12 mouse cellular contexts compared by ENCODE assay signal in the genomic region with DNA sequence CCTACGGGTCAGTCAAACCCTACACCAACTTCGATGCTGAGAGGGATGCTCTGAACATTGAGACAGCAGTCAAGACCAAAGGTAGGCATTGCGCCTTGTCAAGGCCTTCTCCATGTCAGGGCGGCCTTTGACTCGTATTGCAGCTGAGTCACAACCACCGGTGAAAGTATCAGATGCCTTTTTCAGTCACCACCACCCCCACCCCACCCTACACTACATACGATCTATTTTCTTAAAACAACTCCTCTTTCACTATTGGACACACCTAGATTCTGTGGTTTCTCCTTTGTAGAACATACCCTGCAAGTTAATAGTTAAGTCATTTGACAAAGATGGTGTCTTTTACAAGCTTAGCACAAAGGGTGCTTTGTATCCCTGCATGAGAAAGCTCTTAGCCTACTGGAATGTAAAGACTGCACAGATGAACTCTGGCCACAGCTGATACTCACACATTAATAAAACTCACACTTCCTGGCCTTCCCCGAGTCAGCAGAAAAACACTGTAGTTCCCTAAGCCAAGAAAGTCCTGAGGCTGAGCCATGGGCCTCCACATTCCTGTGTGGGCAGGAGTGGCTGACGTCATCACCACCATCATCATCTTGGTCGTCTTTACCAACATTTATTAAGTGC. TPM values are rescaled to one million over a fixed set of nuclear protein-coding genes. Genes with fewer than 3 reads are reported as not detected.
DNase-seq lines count a peak whose midpoint lies in the region; ATAC-seq and TF ChIP-seq lines count a peak whose summit lies in the region.
"Had no signal": no experiment of that assay in that cellular context is flagged by ENCODE, and none has a peak within 500 bp of the region (broad histone marks: within the 10 kb centered on the region; RNA-seq: fewer than 3 reads in every experiment).

No protein-coding gene starts in this region.

- no peaks in the 10 kb centered on the region for H3K9me3 ChIP-seq in lung, embryonic 14.5 days (ENCODE audit: low read depth, low read length)
- H3K9me3 ChIP-seq in hindbrain, embryonic 13.5 days: no peaks in the 10 kb centered on the region
- no peaks in the 10 kb centered on the region for H3K9me3 ChIP-seq in neural tube, embryonic 15.5 days (replicated peaks)
- no peaks in the 10 kb centered on the region for H3K9me3 ChIP-seq in forebrain, embryonic 14.5 days (replicated peaks; ENCODE audit: control insufficient read depth, low read length)

- H3K27ac ChIP-seq in lung, embryonic 14.5 days (ENCODE audit: low read depth): peak overlapping the region; percentile 77
- no peak overlapping the region for H3K27ac ChIP-seq in hindbrain, embryonic 13.5 days
- 0 out of 2 replicates have a peak overlapping the region, but pooled peaks have one; percentile 2 for H3K27ac ChIP-seq in neural tube, embryonic 15.5 days (replicated peaks)
- H3K27ac ChIP-seq in forebrain, embryonic 14.5 days (ENCODE audit: low read depth, low read length): no peak overlapping the region

- H3K27me3 ChIP-seq in lung, embryonic 14.5 days (ENCODE audit: insufficient read depth, low read length): no peaks in the 10 kb centered on the region
- no peaks in the 10 kb centered on the region for H3K27me3 ChIP-seq in hindbrain, embryonic 13.5 days
- H3K27me3 ChIP-seq in neural tube, embryonic 15.5 days (replicated peaks): no peaks in the 10 kb centered on the region
- no peaks in the 10 kb centered on the region for H3K27me3 ChIP-seq in forebrain, embryonic 14.5 days (replicated peaks; ENCODE audit: control insufficient read depth, insufficient read depth, low read length)

- peak; percentile 18; the same call in 1 of the 2 replicates for ATAC-seq in lung, embryonic 14.5 days (ENCODE audit: insufficient read depth)
- ATAC-seq in hindbrain, embryonic 13.5 days (ENCODE audit: low FRiP score): peak; percentile 19; the same call in 1 of the 2 replicates
- no peak for ATAC-seq in neural tube, embryonic 15.5 days (ENCODE audit: low FRiP score)
- no peak for ATAC-seq in megakaryocyte progenitor cell, adult 5-6 weeks (replicated peaks; ENCODE audit: poor library complexity)
- no peak for ATAC-seq in forebrain, embryonic 14.5 days
- ATAC-seq: forebrain, embryonic 16.5 days had no signal

- TF ChIP-seq CTCF in lung, embryonic 14.5 days (IDR thresholded peaks at IDR 0.05; ENCODE audit: low read depth): no peak
- no peak for TF ChIP-seq CTCF in lung, adult 2 months (IDR thresholded peaks at IDR 0.05; ENCODE audit: insufficient read depth, low read length)

- no peak for TF ChIP-seq POLR2A in lung, adult 2 months (IDR thresholded peaks at IDR 0.05; ENCODE audit: borderline replicate concordance, extremely low read depth, low read depth, low read length)

- H3K4me3 ChIP-seq in lung, embryonic 14.5 days (ENCODE audit: low read depth, low read length): no peak overlapping the region
- H3K4me3 ChIP-seq in lung, adult 2 months (replicated peaks; ENCODE audit: extremely low read depth, low read depth, low read length): no peak overlapping the region
- H3K4me3 ChIP-seq in hindbrain, embryonic 13.5 days: no peak overlapping the region
- H3K4me3 ChIP-seq in neural tube, embryonic 15.5 days (replicated peaks): no peak overlapping the region
- no peak overlapping the region for H3K4me3 ChIP-seq in forebrain, embryonic 14.5 days (ENCODE audit: low read depth, low read length)

- no peak overlapping the region for H3K4me2 ChIP-seq in lung, embryonic 14.5 days
- H3K4me2 ChIP-seq in hindbrain, embryonic 13.5 days: no peak overlapping the region
- H3K4me2 ChIP-seq in neural tube, embryonic 15.5 days: no peak overlapping the region
- no peak overlapping the region for H3K4me2 ChIP-seq in forebrain, embryonic 14.5 days (ENCODE audit: low read length)

- no peak overlapping the region for H3K9ac ChIP-seq in lung, embryonic 14.5 days
- H3K9ac ChIP-seq in hindbrain, embryonic 13.5 days: no peak overlapping the region
- H3K9ac ChIP-seq in neural tube, embryonic 15.5 days (replicated peaks): no peak overlapping the region
- no peak overlapping the region for H3K9ac ChIP-seq in forebrain, embryonic 14.5 days (ENCODE audit: low read length)

- peak; percentile 37 for DNase-seq in embryo, embryonic 11 days
- DNase-seq in embryo, embryonic 9.5 days (ENCODE audit: extremely low spot score): no peak
- DNase-seq in lung, embryonic 14.5 days: peak; percentile 74
- no peak for DNase-seq in lung, adult 2 months
- no peak for DNase-seq in forebrain, embryonic 14.5 days (ENCODE audit: low spot score)
- DNase-seq: cerebellum, adult 11 months; kidney, adult 2 months; midbrain, embryonic 14.5 days had no signal

- H3K4me1 ChIP-seq in lung, embryonic 14.5 days (ENCODE audit: insufficient read depth): peaks cover 42% of the 10 kb centered on the region
- H3K4me1 ChIP-seq in lung, adult 2 months (ENCODE audit: control insufficient read depth, insufficient read depth, low read length): peaks cover 23% of the 10 kb centered on the region
- H3K4me1 ChIP-seq in hindbrain, embryonic 13.5 days (replicated peaks): peaks cover 32% of the 10 kb centered on the region
- peaks cover 38% of the 10 kb centered on the region for H3K4me1 ChIP-seq in neural tube, embryonic 15.5 days
- peaks cover 10% of the 10 kb centered on the region for H3K4me1 ChIP-seq in forebrain, embryonic 14.5 days (ENCODE audit: control insufficient read depth, insufficient read depth, low read length)

- 44% methylated on average over 10 of the region's 10 CpGs for WGBS in lung, embryonic 14.5 days
- WGBS in lung, adult 2 months: 58% methylated on average over 10 of the region's 10 CpGs
- 64% methylated on average over 10 of the region's 10 CpGs for WGBS in hindbrain, embryonic 13.5 days
- WGBS in neural tube, embryonic 15.5 days: 68% methylated on average over 10 of the region's 10 CpGs
- WGBS in forebrain, embryonic 14.5 days: 74% methylated on average over 10 of the region's 10 CpGs

- H3K36me3 ChIP-seq in lung, embryonic 14.5 days (ENCODE audit: insufficient read depth): peaks cover 40% of the 10 kb centered on the region
- H3K36me3 ChIP-seq in hindbrain, embryonic 13.5 days: no peaks in the 10 kb centered on the region
- no peaks in the 10 kb centered on the region for H3K36me3 ChIP-seq in neural tube, embryonic 15.5 days
- H3K36me3 ChIP-seq in forebrain, embryonic 14.5 days (ENCODE audit: control insufficient read depth, insufficient read depth, low read length): no peaks in the 10 kb centered on the region

RNA-seq across cellular contexts. Expression of a gene that starts 14.0 kb away (rescaled TPM):
- polyA plus RNA-seq in lung, embryonic 14.5 days (2014; fragmentation: Nextera tagmentation; extraction: Ambion mirVana): 474 and 484 TPM in 2 replicates
- polyA plus RNA-seq in lung, adult 2 months (2012; rRNA removed): 352 and 457 TPM in 2 replicates
- polyA plus RNA-seq in hindbrain, embryonic 13.5 days (2015; fragmentation: Nextera tagmentation; extraction: Ambion mirVana): 187 TPM in 2 replicates
- 251 and 335 TPM in 2 replicates for polyA plus RNA-seq in neural tube, embryonic 15.5 days (2015; fragmentation: Nextera tagmentation; extraction: Ambion mirVana)
- 111 and 140 TPM in 2 replicates for total RNA-seq in megakaryocyte progenitor cell, adult 5-6 weeks (2015)
- 74.3 and 112 TPM in 2 replicates for total RNA-seq in megakaryocyte progenitor cell, adult 5-6 weeks (2017)
- 109 and 118 TPM in 2 replicates for polyA plus RNA-seq in forebrain, embryonic 14.5 days (2014; fragmentation: Nextera tagmentation; extraction: Ambion mirVana)

Comparison
In these comparisons a context has a peak if more than half of its experiments do, and no peak if none do; other contexts are left out.
1. DNase-seq: peak in embryo, embryonic 11 days (single experiment) and lung, embryonic 14.5 days (single experiment); none in embryo, embryonic 9.5 days (single experiment), lung, adult 2 months (single experiment) and forebrain, embryonic 14.5 days (single experiment).
2. ATAC-seq: peak in lung, embryonic 14.5 days (single experiment) and hindbrain, embryonic 13.5 days (single experiment); none in neural tube, embryonic 15.5 days (single experiment), megakaryocyte progenitor cell, adult 5-6 weeks (single experiment) and forebrain, embryonic 14.5 days (single experiment).
3. H3K27ac ChIP-seq: peak in lung, embryonic 14.5 days (single experiment) and neural tube, embryonic 15.5 days (single experiment); none in hindbrain, embryonic 13.5 days (single experiment) and forebrain, embryonic 14.5 days (single experiment).